Comparison of ENCODE assay signal across 11 mouse cellular contexts in the genomic region with DNA sequence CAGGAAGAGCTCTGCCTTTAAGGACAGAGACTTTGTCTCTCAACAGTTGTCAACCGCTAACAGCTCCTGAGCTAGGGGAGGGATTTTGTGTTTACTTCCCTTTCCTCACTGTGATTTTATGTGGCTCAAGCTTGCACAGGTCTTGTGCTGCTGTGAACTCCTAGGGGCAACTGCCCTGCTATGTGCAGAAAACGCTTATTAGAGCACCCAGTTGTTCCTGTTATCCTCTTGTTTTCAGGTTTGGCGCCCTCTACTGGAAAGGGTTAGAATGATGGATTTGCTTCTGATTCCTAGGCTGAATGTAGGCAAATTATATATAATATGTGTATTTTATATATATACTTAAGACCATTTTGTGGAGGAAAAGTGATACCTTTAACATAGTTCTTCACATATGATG. TPM values are rescaled to one million over a fixed set of nuclear protein-coding genes. Genes with fewer than 3 reads are reported as not detected.
DNase-seq lines count a peak whose midpoint lies in the region; ATAC-seq and TF ChIP-seq lines count a peak whose summit lies in the region.
"Had no signal": no experiment of that assay in that cellular context is flagged by ENCODE, and none has a peak within 500 bp of the region (broad histone marks: within the 10 kb centered on the region; RNA-seq: fewer than 3 reads in every experiment).

No protein-coding gene starts in this region.

- H3K9ac ChIP-seq in kidney, embryonic 16.5 days (replicated peaks; ENCODE audit: low read length): no peak overlapping the region
- H3K9ac ChIP-seq in ES-E14 (ENCODE audit: insufficient read depth, low read depth, low read length, poor library complexity, severe bottlenecking): no peak overlapping the region
- H3K9ac ChIP-seq: liver, embryonic 15.5 days had no signal

- H3K4me3 ChIP-seq in kidney, embryonic 16.5 days (ENCODE audit: low read length): no peak overlapping the region
- H3K4me3 ChIP-seq in ES-E14 (ENCODE audit: insufficient read depth in 1 of 2, low read depth in 1 of 2, low read length in 2 of 2, poor library complexity in 1 of 2, severe bottlenecking in 1 of 2): no peak overlapping the region
- H3K4me3 ChIP-seq in limb, embryonic 10.5 days: no peak overlapping the region
- H3K4me3 ChIP-seq in midbrain, embryonic 10.5 days: no peak overlapping the region
- H3K4me3 ChIP-seq: erythroblast, embryonic 14.5 days; liver, embryonic 15.5 days had no signal

- no peak overlapping the region for H3K27ac ChIP-seq in kidney, embryonic 16.5 days (ENCODE audit: low read length)
- no peak overlapping the region for H3K27ac ChIP-seq in ES-E14 (ENCODE audit: insufficient read depth, low read depth, low read length, poor library complexity, severe bottlenecking)
- no peak overlapping the region for H3K27ac ChIP-seq in limb, embryonic 10.5 days
- H3K27ac ChIP-seq in midbrain, embryonic 10.5 days (replicated peaks): no peak overlapping the region
- H3K27ac ChIP-seq: liver, embryonic 15.5 days had no signal

- no peaks in the 10 kb centered on the region for H3K27me3 ChIP-seq in kidney, embryonic 16.5 days (ENCODE audit: insufficient read depth, low read length)
- H3K27me3 ChIP-seq in limb, embryonic 10.5 days (ENCODE audit: low read depth, poor library complexity, severe bottlenecking): no peaks in the 10 kb centered on the region
- no peaks in the 10 kb centered on the region for H3K27me3 ChIP-seq in midbrain, embryonic 10.5 days (ENCODE audit: low read depth, poor library complexity, severe bottlenecking)
- H3K27me3 ChIP-seq: liver, embryonic 15.5 days had no signal

- H3K4me1 ChIP-seq in kidney, embryonic 16.5 days (ENCODE audit: insufficient read depth, low read length): no peaks in the 10 kb centered on the region
- no peaks in the 10 kb centered on the region for H3K4me1 ChIP-seq in ES-E14 (ENCODE audit: control insufficient read depth in 2 of 2, insufficient read depth in 2 of 2, low read length in 2 of 2, poor library complexity in 1 of 2)
- no peaks in the 10 kb centered on the region for H3K4me1 ChIP-seq in limb, embryonic 10.5 days
- no peaks in the 10 kb centered on the region for H3K4me1 ChIP-seq in midbrain, embryonic 10.5 days
- H3K4me1 ChIP-seq: liver, embryonic 15.5 days had no signal

- in situ Hi-C loops in ES-E14 (cut with MboI; ENCODE audit: low sequenced_read_pairs in 2 of 2, unreplicated experiment in 2 of 2): no loop called here

- no peak overlapping the region for H3K4me2 ChIP-seq in kidney, embryonic 16.5 days (replicated peaks; ENCODE audit: low read depth, low read length)
- H3K4me2 ChIP-seq: liver, embryonic 15.5 days had no signal

- WGBS in kidney, embryonic 16.5 days: 33% methylated on average over 3 of the region's 3 CpGs
- 31% methylated on average over 3 of the region's 3 CpGs for WGBS in limb, embryonic 10.5 days
- WGBS in midbrain, embryonic 10.5 days: 41% methylated on average over 3 of the region's 3 CpGs

- DNase-seq in kidney, adult 11 months: peak; percentile 7
- DNase-seq in ES-E14 (ENCODE audit: low read depth, low spot score): peak; percentile 21
- peak; percentile 64 for DNase-seq in adrenal gland, postnatal 10 days
- peak; percentile 1 for DNase-seq in gonadal fat pad, adult 2 months (ENCODE audit: low read depth)
- peak; percentile 31 for DNase-seq in limb, embryonic 10.5 days (ENCODE audit: low spot score)
- DNase-seq in spleen, postnatal 4 days (ENCODE audit: low spot score in 2 of 2): peak; percentile 22 to 72
- no peak for DNase-seq in midbrain, embryonic 10.5 days (ENCODE audit: low spot score)

- H3K9me3 ChIP-seq in kidney, embryonic 16.5 days (ENCODE audit: low read length): no peaks in the 10 kb centered on the region
- H3K9me3 ChIP-seq in ES-E14 (ENCODE audit: control insufficient read depth, insufficient read depth, low read depth, low read length): no peaks in the 10 kb centered on the region
- no peaks in the 10 kb centered on the region for H3K9me3 ChIP-seq in limb, embryonic 10.5 days (replicated peaks)
- no peaks in the 10 kb centered on the region for H3K9me3 ChIP-seq in midbrain, embryonic 10.5 days (replicated peaks)
- H3K9me3 ChIP-seq: liver, embryonic 15.5 days had no signal

- no peaks in the 10 kb centered on the region for H3K36me3 ChIP-seq in kidney, embryonic 16.5 days (ENCODE audit: insufficient read depth, low read length)
- no peaks in the 10 kb centered on the region for H3K36me3 ChIP-seq in ES-E14 (ENCODE audit: control insufficient read depth, insufficient read depth, low read length, poor library complexity, severe bottlenecking)
- no peaks in the 10 kb centered on the region for H3K36me3 ChIP-seq in limb, embryonic 10.5 days
- no peaks in the 10 kb centered on the region for H3K36me3 ChIP-seq in midbrain, embryonic 10.5 days
- H3K36me3 ChIP-seq: liver, embryonic 15.5 days had no signal

- ATAC-seq in kidney, embryonic 16.5 days (ENCODE audit: low FRiP score, low TSS enrichment): no peak

TF ChIP-seq in ES-E14, 5 proteins besides CTCF, POLR2A, EP300 and RAD21:
- TF ChIP-seq MAFK (IDR thresholded peaks at IDR 0.05; ENCODE audit: insufficient read depth, low read depth, low read length) (no peak), HCFC1 (IDR thresholded peaks at IDR 0.05; ENCODE audit: borderline replicate concordance, insufficient read depth, low read length) (no peak), ZNF384 (IDR thresholded peaks at IDR 0.05; ENCODE audit: low read depth, low read length) (no peak), CHD2 (IDR thresholded peaks at IDR 0.05; ENCODE audit: low read depth, low read length) (no peak), ZC3H11A (IDR thresholded peaks at IDR 0.05; ENCODE audit: borderline replicate concordance, low read depth, low read length) (no peak)
TF ChIP-seq in ES-E14: peak in this region for 0.

RNA-seq across cellular contexts. Expression of a gene that starts 1.6 kb away (rescaled TPM):
- polyA plus RNA-seq in kidney, embryonic 16.5 days (2015; fragmentation: Nextera tagmentation; extraction: Ambion mirVana): not detected in 2 replicates
- not detected in 2 replicates for total RNA-seq in ES-E14 (2012; rRNA removed)
- total RNA-seq in adrenal gland, postnatal 10 days (2021): not detected
- not detected in 2 replicates for polyA plus RNA-seq in gonadal fat pad, adult 2 months (2012; rRNA removed)
- polyA plus RNA-seq in limb, embryonic 10.5 days (2016; fragmentation: Nextera tagmentation; extraction: Ambion mirVana): not detected in 2 replicates
- not detected in 2 replicates for polyA plus RNA-seq in midbrain, embryonic 10.5 days (2016; fragmentation: Nextera tagmentation; extraction: Ambion mirVana)
- polyA plus RNA-seq: erythroblast, embryonic 14.5 days; liver, embryonic 15.5 days; stomach, embryonic 16.5 days had no signal

RNA-seq across cellular contexts. Expression of a gene that starts 18.6 kb away (rescaled TPM):
- polyA plus RNA-seq in kidney, embryonic 16.5 days (2015; fragmentation: Nextera tagmentation; extraction: Ambion mirVana): not detected in 2 replicates
- total RNA-seq in ES-E14 (2012; rRNA removed): not detected in 2 replicates
- not detected for total RNA-seq in adrenal gland, postnatal 10 days (2021)
- polyA plus RNA-seq in gonadal fat pad, adult 2 months (2012; rRNA removed): not detected in 2 replicates
- polyA plus RNA-seq in limb, embryonic 10.5 days (2016; fragmentation: Nextera tagmentation; extraction: Ambion mirVana): not detected in 2 replicates
- not detected in 2 replicates for polyA plus RNA-seq in midbrain, embryonic 10.5 days (2016; fragmentation: Nextera tagmentation; extraction: Ambion mirVana)
- polyA plus RNA-seq: erythroblast, embryonic 14.5 days; liver, embryonic 15.5 days; stomach, embryonic 16.5 days had no signal

RNA-seq across cellular contexts. Expression of a gene that starts 22.0 kb away (rescaled TPM):
- not detected in 2 replicates for polyA plus RNA-seq in kidney, embryonic 16.5 days (2015; fragmentation: Nextera tagmentation; extraction: Ambion mirVana)
- total RNA-seq in ES-E14 (2012; rRNA removed): not detected in 2 replicates
- not detected for total RNA-seq in adrenal gland, postnatal 10 days (2021)
- polyA plus RNA-seq in gonadal fat pad, adult 2 months (2012; rRNA removed): not detected in 2 replicates
- polyA plus RNA-seq in limb, embryonic 10.5 days (2016; fragmentation: Nextera tagmentation; extraction: Ambion mirVana): not detected in 2 replicates
- not detected in 2 replicates for polyA plus RNA-seq in midbrain, embryonic 10.5 days (2016; fragmentation: Nextera tagmentation; extraction: Ambion mirVana)
- polyA plus RNA-seq: erythroblast, embryonic 14.5 days; liver, embryonic 15.5 days; stomach, embryonic 16.5 days had no signal

RNA-seq across cellular contexts. Expression of a gene that starts 28.0 kb away (rescaled TPM):
- polyA plus RNA-seq in kidney, embryonic 16.5 days (2015; fragmentation: Nextera tagmentation; extraction: Ambion mirVana): not detected in 2 replicates
- not detected in 2 replicates for total RNA-seq in ES-E14 (2012; rRNA removed)
- not detected for total RNA-seq in adrenal gland, postnatal 10 days (2021)
- not detected in 2 replicates for polyA plus RNA-seq in gonadal fat pad, adult 2 months (2012; rRNA removed)
- polyA plus RNA-seq in limb, embryonic 10.5 days (2016; fragmentation: Nextera tagmentation; extraction: Ambion mirVana): not detected in 2 replicates
- not detected in 2 replicates for polyA plus RNA-seq in midbrain, embryonic 10.5 days (2016; fragmentation: Nextera tagmentation; extraction: Ambion mirVana)
- polyA plus RNA-seq: erythroblast, embryonic 14.5 days; liver, embryonic 15.5 days; stomach, embryonic 16.5 days had no signal

RNA-seq across cellular contexts. Expression of a gene that starts 39.1 kb away (rescaled TPM):
- polyA plus RNA-seq in kidney, embryonic 16.5 days (2015; fragmentation: Nextera tagmentation; extraction: Ambion mirVana): not detected in 2 replicates
- total RNA-seq in ES-E14 (2012; rRNA removed): not detected in 2 replicates
- total RNA-seq in adrenal gland, postnatal 10 days (2021): under 1 TPM in 1 of 2 experiments, not detected in 1; 0.12 TPM
- polyA plus RNA-seq in gonadal fat pad, adult 2 months (2012; rRNA removed): not detected in 2 replicates
- not detected in 2 replicates for polyA plus RNA-seq in limb, embryonic 10.5 days (2016; fragmentation: Nextera tagmentation; extraction: Ambion mirVana)
- polyA plus RNA-seq in midbrain, embryonic 10.5 days (2016; fragmentation: Nextera tagmentation; extraction: Ambion mirVana): not detected in 2 replicates
- polyA plus RNA-seq: erythroblast, embryonic 14.5 days; liver, embryonic 15.5 days; stomach, embryonic 16.5 days had no signal
